Mouse (Mus musculus) right cerebral cortex, adult 18-20 months (tissue): ENCODE measurements at regions not wholly inside any gene's neighbourhood (a gene's known extent, or its start where the extent isn't known, plus 50 kb on each side); places are given as distances from the start of the nearest gene placed in this dataset.

ENCODE experiments used
- DNase-seq: peaks from one replicate; pipeline ENCODE4 v3.0.0; 2022; ENCODE audit warnings: mixed read lengths

- DNase-seq: no peak
Observed at GRCm38 (mm10) chr1:13807786-13808185, 2285.3 kb downstream of the 4930444P10Rik start.

- DNase-seq: no peak
Observed at GRCm38 (mm10) chr1:13800460-13800859, 2292.7 kb downstream of the 4930444P10Rik start.

- DNase-seq: no peak
Observed at GRCm38 (mm10) chr1:13798848-13799247, 2294.3 kb downstream of the 4930444P10Rik start.

GRCm38 (mm10) chr1:13795196-13795595, 2297.9 kb downstream of the 4930444P10Rik start:
- no peak for DNase-seq

GRCm38 (mm10) chr1:13789318-13790085, 2303.6 kb downstream of the 4930444P10Rik start:
- DNase-seq: peak; percentile 84

- no peak for DNase-seq
Observed at GRCm38 (mm10) chr1:13787016-13787415, 2306.1 kb downstream of the 4930444P10Rik start.

- peak; percentile 43 for DNase-seq
Observed at GRCm38 (mm10) chr1:13784396-13784795, 2308.7 kb downstream of the 4930444P10Rik start.

- DNase-seq: no peak
Observed at GRCm38 (mm10) chr1:13782633-13783032, 2310.5 kb downstream of the 4930444P10Rik start.

GRCm38 (mm10) chr1:13772106-13772505, 2321.0 kb downstream of the 4930444P10Rik start:
- DNase-seq: no peak

GRCm38 (mm10) chr1:13771014-13771463, 2322.1 kb downstream of the 4930444P10Rik start:
- no peak for DNase-seq

GRCm38 (mm10) chr1:13752479-13752878, 2338.6 kb downstream of the A830018L16Rik start:
- peak; percentile 48 for DNase-seq

GRCm38 (mm10) chr1:13751381-13751780, 2337.5 kb downstream of the A830018L16Rik start:
- no peak for DNase-seq
